Mouse (Mus musculus): ENCODE measurements around the gene Insl6.

Insl6 gene

DNA sequence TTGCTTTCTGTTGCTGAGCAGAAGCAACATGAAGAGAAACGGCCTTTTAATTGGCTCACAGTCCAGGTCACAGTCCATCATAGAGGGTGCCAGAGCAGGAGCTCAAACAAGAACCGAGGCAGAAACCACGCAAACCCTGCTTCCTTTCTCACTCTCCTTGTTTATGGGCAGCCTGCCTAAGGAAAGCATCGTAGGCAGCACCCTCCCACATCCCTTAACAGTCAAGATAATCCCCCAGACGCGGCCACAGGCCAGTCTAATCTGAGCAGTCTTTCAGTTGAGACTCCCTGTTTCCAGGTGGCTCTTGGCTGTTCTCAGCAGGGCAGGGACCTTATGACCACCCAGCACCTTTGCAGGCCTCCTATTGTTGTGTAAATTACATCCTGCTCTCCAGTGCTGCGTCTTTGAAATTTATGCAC, 39.7 kb downstream of the Insl6 start:
- DNase-seq, result peak; percentile 35 to 48

DNA sequence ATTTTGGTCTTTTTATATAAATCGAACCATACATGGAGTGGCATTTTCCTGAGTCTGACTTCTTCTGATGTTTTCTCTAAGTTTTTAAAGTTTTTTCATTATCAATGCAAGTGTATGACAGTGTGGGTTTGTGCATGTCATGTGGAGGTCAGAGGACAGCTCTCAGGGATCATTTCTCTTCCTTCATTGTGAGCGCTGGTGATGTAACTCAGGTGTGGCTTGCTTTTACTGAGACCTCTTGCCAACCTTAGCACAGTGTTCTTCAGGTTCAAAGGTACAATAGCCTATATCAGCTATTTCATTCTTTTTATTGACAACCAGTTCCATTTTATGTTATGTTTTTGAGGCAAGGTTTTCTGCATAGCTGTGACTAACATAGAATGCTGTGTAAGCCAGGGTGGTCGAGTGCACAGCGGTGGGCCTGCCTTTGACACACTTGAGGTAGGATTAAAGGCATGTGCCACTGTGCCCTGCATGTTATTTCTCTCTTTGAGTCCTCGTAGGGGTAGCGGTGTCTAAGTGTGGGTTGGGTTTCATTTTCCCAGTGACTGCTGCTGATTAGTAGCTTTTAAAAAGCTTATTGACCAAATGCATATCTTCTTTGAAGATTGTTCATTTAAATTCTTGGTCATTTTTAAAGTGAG, 46.1 kb downstream of the Insl6 start:
- no peak for DNase-seq

DNA sequence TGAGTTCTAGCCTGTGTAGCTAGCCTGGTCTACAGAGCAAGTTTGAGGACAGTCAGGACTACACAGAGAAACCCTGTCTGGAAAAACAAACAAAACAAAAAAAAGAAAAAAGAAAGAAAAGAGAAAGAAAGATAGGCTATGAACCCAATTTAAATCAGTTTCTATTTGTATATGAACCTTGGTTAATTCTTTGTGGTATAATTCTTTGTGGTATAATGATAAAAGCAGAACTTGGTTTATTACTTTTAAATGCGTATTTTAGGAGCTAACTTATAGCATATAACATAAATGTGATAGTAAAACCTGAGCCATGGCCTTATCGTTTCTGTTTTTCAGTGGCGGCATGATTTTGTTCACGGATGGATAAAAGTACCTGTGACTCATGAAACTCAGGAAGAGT, 48.7 kb downstream of the Insl6 start:
- DNase-seq, result no peak

DNA sequence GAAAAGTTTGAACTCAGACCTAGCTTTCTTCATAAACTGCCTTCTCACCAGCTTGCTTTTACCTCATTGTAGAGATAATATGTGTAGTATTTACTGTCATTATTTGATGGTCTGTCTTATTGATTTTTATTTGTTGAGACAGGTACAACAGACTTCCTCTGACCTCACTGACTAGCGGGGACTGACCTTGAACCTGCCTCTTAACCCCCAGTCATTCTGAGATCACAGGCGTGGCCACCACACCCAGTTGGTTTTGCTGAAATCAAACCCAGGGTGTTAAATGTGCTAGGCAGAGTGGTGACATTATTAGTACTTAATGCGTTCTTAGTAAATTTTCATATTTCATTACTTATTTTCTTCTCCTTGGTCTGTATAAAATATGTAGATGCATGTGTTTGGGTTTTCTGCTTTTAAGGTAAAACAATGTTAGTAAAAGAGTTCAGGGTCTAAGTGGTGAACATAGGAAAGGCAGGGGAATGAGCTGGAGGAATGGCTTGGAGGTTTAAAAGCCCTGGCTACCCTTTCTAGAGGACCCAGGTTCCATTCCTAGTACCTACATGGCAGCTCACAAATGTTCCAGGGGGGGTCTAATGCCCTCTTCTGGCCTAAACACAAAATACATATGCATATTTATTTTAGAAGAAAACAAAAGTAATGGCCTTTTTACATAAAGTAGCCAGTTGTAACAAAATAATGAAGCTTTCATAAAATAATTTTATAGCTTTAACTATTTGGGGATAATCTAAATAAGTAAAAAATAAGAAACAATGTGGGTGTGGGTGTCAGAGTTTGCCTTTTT, 52.9 kb downstream of the Insl6 start:
- no peak for DNase-seq
